Mouse (Mus musculus) midbrain, postnatal 0 days (tissue): ENCODE measurements around the gene Tnfsf13b. TPM values are rescaled to one million over a fixed set of nuclear protein-coding genes. Genes with fewer than 3 reads are reported as not detected.

Experiments
- ATAC-seq: fragments of 200-750 bp; cut with Nextera tagmentation; 2 replicates; pipeline ENCODE4 v1.8.0; 2017; ENCODE audit warnings: moderate number of reproducible peaks, mild to moderate bottlenecking, moderate TSS enrichment, moderate library complexity; ENCODE audit not compliant: low FRiP score
- DNase-seq: peaks from one replicate; pipeline ENCODE4 v3.0.0-alpha.2; 2015; ENCODE audit warnings: low spot score
- H3K27ac ChIP-seq: fragments of 300-500 bp; sonication (generic); 2 replicates; pipeline ENCODE4 v1.5.1; 2014; ENCODE audit warnings: low read depth, mild to moderate bottlenecking, low read length, mixed read lengths
- H3K27me3 ChIP-seq: fragments of 300-500 bp; sonication (generic); 2 replicates; pipeline ENCODE4 v1.6.1; 2014; ENCODE audit warnings: low read length, control low read depth, mixed read lengths; ENCODE audit not compliant: insufficient read depth
- H3K36me3 ChIP-seq: fragments of 300-500 bp; sonication (generic); 2 replicates; pipeline ENCODE4 v1.6.1; 2014; ENCODE audit warnings: low read length, control low read depth, mixed read lengths; ENCODE audit not compliant: insufficient read depth
- H3K4me1 ChIP-seq: fragments of 300-500 bp; sonication (generic); 2 replicates; pipeline ENCODE4 v1.6.1; 2014; ENCODE audit warnings: mild to moderate bottlenecking, control low read depth, antibody characterized with exemption, low read length, mixed read lengths; ENCODE audit not compliant: insufficient read depth
- H3K4me2 ChIP-seq: fragments of 300-500 bp; sonication (generic); 2 replicates; pipeline ENCODE4 v1.6.1; 2014; ENCODE audit warnings: low read depth, mild to moderate bottlenecking, low read length, mixed read lengths; ENCODE audit not compliant: poor library complexity, severe bottlenecking
- H3K4me3 ChIP-seq: fragments of 300-500 bp; sonication (generic); 2 replicates; pipeline ENCODE4 v1.5.1; 2014; ENCODE audit warnings: low read depth, mild to moderate bottlenecking, low read length, moderate library complexity
- H3K9ac ChIP-seq: fragments of 300-500 bp; sonication (generic); replicated peaks from 2 replicates; pipeline ENCODE4 v1.6.1; 2014; ENCODE audit warnings: mild to moderate bottlenecking, low read length, moderate library complexity, mixed read lengths; ENCODE audit not compliant: poor library complexity, severe bottlenecking
- H3K9me3 ChIP-seq: fragments of 300-500 bp; sonication (generic); 2 replicates; pipeline ENCODE4 v1.6.1; 2016; ENCODE audit warnings: low read length, control low read depth
- CTCF ChIP-seq: IDR thresholded peaks from 2 replicates; pipeline ENCODE4 v1.5.1; 2016; ENCODE audit warnings: antibody characterized with exemption, mild to moderate bottlenecking
- WGBS: fragments of 180-500 bp; shearing (Covaris S2); extraction: QIAGEN DNeasy Blood & Tissue Kit; methylation state at CpG from one replicate; pipeline ENCODE4 v1.1.7; 2014; 5-methylcytosine and 5-hydroxymethylcytosine counted together
- polyA plus RNA-seq: library from polyadenylated mRNA; unstranded; fragments of >200 nt; fragmentation: Nextera tagmentation; extraction: Ambion mirVana; gene quantifications from 2 replicates; pipeline ENCODE4 v1.2.1, GENCODE M21; 2015
- total RNA-seq: library from RNA; depleted of rRNA; stranded (reverse); fragments of >200 nt; gene quantifications from 2 replicates; pipeline ENCODE4 v1.2.3, GENCODE M21; 2014; rRNA removed

The Tnfsf13b gene
- total and polyA plus RNA-seq, 2 experiments from 2014 or later, result 1.1 TPM

GRCm38 (mm10) chr8:10061001-10061400 lies 54.7 kb downstream of the Tnfsf13b start:
- Histone ChIP-seq H3K9ac (no peak overlapping the region), H3K27me3 (no peaks in the 10 kb centered on the region), H3K4me1 (no peaks in the 10 kb centered on the region; the same call in 1 of the 2 replicates), H3K9me3 (no peaks in the 10 kb centered on the region), H3K4me3 (no peak overlapping the region), H3K27ac (no peak overlapping the region), H3K4me2 (no peak overlapping the region), H3K36me3 (no peaks in the 10 kb centered on the region)
- no peak for TF ChIP-seq CTCF
- 34% methylated on average over 1 of the region's 1 CpGs for WGBS
- no peak for ATAC-seq
- no peak for DNase-seq

- ATAC-seq (no peak), DNase-seq (no peak)
- Histone ChIP-seq H3K27me3 (no peaks in the 10 kb centered on the region), H3K27ac (no peak overlapping the region), H3K9ac (no peak overlapping the region), H3K9me3 (no peaks in the 10 kb centered on the region), H3K4me3 (no peak overlapping the region), H3K36me3 (no peaks in the 10 kb centered on the region), H3K4me1 (no peaks in the 10 kb centered on the region; the same call in 1 of the 2 replicates), H3K4me2 (no peak overlapping the region)
- TF ChIP-seq CTCF, result no peak
- 85% methylated on average over 11 of the region's 11 CpGs for WGBS
Observed at GRCm38 (mm10) chr8:10066906-10067305, 60.6 kb downstream of the Tnfsf13b start.

GRCm38 (mm10) chr8:10067775-10068174 lies 61.5 kb downstream of the Tnfsf13b start:
- Histone ChIP-seq H3K27me3 (no peaks in the 10 kb centered on the region), H3K27ac (no peak overlapping the region), H3K36me3 (no peaks in the 10 kb centered on the region), H3K4me2 (no peak overlapping the region), H3K9me3 (no peaks in the 10 kb centered on the region), H3K4me1 (no peaks in the 10 kb centered on the region; the same call in 1 of the 2 replicates), H3K4me3 (no peak overlapping the region), H3K9ac (no peak overlapping the region)
- 88% methylated on average over 7 of the region's 7 CpGs for WGBS
- DNase-seq, result peak; percentile 49
- ATAC-seq, result no peak
- no peak for TF ChIP-seq CTCF

GRCm38 (mm10) chr8:10072347-10072746 lies 66.1 kb downstream of the Tnfsf13b start:
- no peak for DNase-seq
- no peak overlapping the region for H3K4me2 ChIP-seq
- no peak overlapping the region for H3K4me3 ChIP-seq
- no peak overlapping the region for H3K27ac ChIP-seq
- no peak for TF ChIP-seq CTCF
- 95% methylated on average over 2 of the region's 2 CpGs for WGBS
- H3K4me1 ChIP-seq, result no peaks in the 10 kb centered on the region
- ATAC-seq, result no peak
- no peaks in the 10 kb centered on the region for H3K9me3 ChIP-seq
- H3K36me3 ChIP-seq, result no peaks in the 10 kb centered on the region
- H3K27me3 ChIP-seq, result no peaks in the 10 kb centered on the region
- no peak overlapping the region for H3K9ac ChIP-seq

Other genes starting within 250 kb of the Tnfsf13b start
- gene Fam155a, start 235.3 kb upstream of the Tnfsf13b start, total RNA-seq, result 122 and 129 TPM in 2 replicates
- 37.6 and 39.9 TPM in 2 replicates for gene Fam155a, start 235.3 kb upstream of the Tnfsf13b start, polyA plus RNA-seq
- not detected in 2 replicates for gene Gm10217, start 142.2 kb upstream of the Tnfsf13b start, total RNA-seq
- gene Gm10217, start 142.2 kb upstream of the Tnfsf13b start, polyA plus RNA-seq, result not detected in 2 replicates
- 4.1 and 4.2 TPM in 2 replicates for gene Lig4, start 28.8 kb upstream of the Tnfsf13b start, total RNA-seq
- 7.3 and 8.2 TPM in 2 replicates for gene Lig4, start 28.8 kb upstream of the Tnfsf13b start, polyA plus RNA-seq
- gene Abhd13, start 28.8 kb upstream of the Tnfsf13b start, total RNA-seq, result 21.3 and 29.1 TPM in 2 replicates
- 11.2 and 12.3 TPM in 2 replicates for gene Abhd13, start 28.8 kb upstream of the Tnfsf13b start, polyA plus RNA-seq
- gene Myo16, start 147.4 kb downstream of the Tnfsf13b start, total RNA-seq, result 59.9 and 62.6 TPM in 2 replicates
- 5.8 and 7.7 TPM in 2 replicates for gene Myo16, start 147.4 kb downstream of the Tnfsf13b start, polyA plus RNA-seq